Mouse (Mus musculus): ENCODE results near the gene Fam135a.

DNA sequence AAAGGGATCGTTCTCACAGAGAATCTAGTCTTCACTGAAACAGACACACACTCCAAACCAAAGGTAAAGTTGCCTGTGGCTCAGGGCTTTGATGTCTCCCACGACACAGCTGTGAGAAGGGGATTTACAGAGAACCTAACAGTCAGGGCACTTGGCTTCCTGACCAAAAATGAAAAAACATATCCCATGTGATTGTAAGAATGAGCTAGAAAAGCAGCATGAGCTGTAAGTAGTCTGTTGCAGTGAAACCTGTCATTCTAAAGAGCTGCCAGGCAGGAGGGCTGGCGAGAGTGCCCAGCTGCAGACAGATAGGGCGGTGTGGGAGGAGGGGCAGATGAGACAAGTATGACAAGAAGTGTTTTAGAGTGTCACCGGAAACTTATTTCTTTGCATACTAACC is 54.5 kb downstream of the Fam135a start:
- no peak for TF ChIP-seq POLR2A (IDR thresholded peaks at IDR 0.05; ENCODE audit: insufficient read depth, low read depth, low read length)
- TF ChIP-seq CTCF (IDR thresholded peaks at IDR 0.05; ENCODE audit: insufficient read depth, low read depth, low read length) = no peak

All from olfactory bulb, adult 2 months (tissue).